Mouse (Mus musculus) cerebellum, postnatal 14 days (tissue): ENCODE results near the gene Nrgn.

Experiments used
- DNase-seq, 2 experiments: peaks; one replicate each; pipeline ENCODE4 v3.0.0; 2021; ENCODE audit warnings: mixed read lengths in 2 of 2

Gene Nrgn

DNA sequence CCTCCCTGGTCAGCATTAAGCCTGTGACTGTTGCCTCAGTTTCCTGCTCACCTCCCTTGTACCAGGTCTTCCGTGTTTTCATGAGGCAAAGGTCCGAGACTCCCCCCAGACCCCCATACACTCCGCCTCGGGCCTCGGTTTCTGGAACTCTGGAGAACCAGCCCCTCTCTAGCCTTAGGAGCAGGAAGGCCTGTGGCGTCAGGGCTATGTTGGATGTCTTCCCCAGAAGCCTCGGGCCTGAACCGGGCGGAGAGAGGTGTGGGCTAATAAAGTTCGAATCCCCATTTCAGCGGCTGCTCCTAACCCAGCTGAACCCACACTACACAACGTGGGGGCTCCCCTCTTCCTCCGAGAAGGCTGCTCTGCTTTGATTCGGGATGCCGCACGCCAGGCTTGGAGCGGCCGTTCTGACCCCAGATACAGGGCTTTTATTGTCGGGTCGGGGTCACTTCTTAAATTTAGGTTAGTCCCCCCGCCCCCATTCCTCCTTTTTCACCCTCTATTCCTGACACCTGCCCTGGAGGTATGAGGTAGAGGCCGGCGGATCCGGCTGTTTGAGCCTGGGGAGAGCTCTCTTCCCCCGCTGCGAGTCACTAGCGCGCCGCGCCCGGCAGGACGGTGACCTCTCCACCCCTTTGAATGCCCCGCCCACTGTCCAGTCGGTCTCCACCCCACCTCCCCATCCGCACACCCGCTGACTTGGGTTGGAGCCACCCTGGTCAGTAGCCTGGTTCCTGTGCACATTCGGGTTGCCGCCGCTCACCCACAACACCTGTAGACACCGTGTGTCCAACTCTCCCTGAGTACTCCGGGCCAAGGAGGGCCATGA, 25.1 kb downstream of the Nrgn start, which contains the start of gene Esam:
Gene Esam (plus strand): TSS at position 683 of the 829 bp plus-strand sequence.
- DNase-seq: peak; percentile 28 to 43

DNA sequence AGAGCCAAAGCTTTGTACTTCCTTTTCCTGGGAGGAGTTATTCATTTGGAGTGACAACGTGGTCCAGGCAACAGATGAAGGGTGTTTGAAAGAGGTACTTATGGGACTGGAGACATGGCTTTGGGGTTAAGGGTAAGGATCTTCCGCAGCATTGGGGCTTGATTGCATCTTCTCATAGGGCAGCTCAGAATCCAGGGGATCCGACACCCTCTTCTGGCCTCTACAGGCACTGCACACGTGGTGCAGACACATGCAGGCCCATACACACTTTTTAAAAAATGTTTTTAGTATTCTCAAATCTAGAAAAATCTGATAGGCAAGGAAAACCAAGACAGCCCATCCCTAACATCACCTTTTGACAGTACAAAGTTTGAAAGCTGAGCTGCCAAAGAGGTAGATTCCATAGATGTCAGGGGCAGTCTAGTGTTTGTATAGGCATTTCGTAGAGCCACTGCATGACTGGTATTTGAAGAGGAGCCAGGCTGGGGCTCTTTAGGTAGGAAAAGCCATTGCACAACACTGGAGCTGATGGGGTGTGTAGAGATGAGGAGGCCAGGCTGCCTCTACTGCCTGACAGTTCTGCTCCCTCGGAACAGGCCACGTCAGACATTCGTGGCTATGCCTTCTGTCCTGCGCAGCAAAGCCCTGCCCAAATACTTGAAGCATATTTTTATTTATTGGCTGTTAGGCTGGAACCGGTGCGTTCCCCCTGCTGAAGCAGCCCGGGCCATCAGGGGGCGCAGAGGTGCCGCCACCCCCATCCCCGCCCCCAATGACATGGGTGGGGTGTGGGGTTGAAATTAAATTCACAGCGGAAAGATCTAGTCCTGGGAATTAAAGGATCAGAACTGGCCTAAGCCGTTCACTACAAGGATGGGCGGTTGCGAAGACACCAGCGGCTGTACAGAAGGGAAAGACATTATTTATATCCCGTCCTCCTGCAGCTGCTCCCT, 26.0 kb downstream of the Nrgn start:
- peak in 1 of 2 experiments; percentile 5 for DNase-seq

DNA sequence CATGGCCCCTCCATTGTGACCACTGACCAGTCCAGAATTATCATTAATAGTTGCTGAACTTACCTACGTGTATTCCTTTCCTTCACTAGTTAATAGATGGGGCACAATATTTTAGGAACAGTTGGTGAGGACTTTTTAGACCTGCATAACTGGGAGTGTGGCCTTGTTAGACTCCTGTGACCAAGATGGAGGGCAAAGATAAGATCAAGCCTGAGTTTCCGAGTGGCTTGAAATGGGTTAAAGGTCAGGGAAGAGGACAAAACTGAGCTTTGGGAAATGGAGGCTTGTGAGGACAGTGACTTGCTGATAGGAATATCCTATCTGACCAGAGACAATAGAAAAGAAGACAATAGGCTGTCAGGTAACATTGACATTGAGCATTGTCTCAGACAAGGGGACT, 27.2 kb downstream of the Nrgn start:
- no peak for DNase-seq

DNA sequence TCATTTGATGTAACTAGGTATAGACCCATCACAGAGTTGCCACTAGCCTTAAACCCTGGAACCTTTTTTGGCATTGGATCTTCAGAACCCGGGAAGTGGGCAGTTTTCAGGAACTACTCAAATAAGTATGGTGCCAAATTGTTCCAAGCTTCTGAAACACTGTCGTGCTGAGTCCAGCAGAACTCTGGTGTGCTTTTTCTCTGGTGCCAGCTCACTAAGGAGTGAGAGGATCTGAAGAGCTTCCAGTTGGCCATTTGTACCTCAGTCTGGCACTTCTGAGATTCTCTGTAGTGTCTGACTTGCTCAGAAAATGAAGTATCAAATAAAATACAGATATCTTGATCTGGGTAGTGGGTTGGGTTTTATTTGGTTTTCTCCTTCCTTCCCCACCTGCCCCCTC, 32.7 kb downstream of the Nrgn start:
- DNase-seq: peak in 1 of 2 experiments; percentile 41

DNA sequence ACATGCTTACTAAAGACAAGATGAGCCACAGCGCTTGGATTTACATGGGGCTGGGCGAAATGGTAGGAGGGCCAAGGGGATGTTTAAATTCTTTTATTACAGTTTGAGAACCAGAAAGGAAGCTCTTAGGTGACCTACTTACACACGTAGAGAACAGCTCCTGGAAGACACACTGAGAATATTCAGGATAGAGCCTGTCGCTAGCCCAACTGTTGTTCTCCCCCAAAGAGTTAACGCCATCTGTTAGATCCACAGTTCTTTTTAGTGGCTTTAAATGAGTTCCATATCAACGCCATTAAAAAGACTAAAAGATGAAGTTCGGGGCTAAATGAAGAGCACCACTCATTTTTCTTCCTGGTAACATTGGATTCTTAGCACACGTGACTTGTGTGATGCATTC, 33.7 kb downstream of the Nrgn start:
- peak in 1 of 2 experiments; percentile 53 for DNase-seq

DNA sequence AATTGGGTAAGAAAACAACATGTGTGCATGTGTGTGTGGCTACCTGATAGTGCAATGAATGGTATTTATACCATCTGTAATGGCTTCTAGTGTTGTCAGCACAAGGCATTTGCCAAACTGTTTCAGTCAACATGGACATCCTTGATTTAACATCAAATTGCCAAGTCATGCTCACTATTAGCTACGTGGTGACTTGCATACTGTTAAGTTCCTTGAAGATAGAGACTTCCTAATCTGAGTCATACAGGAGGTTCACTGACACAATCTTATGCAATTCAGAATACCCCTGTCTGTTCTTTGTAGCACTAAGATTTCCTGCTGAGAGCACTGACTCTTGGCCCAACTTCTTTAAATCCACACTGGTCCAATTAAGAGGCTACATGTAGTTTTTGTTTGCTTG, 35.2 kb downstream of the Nrgn start:
- DNase-seq: peak in 1 of 2 experiments; percentile 10

DNA sequence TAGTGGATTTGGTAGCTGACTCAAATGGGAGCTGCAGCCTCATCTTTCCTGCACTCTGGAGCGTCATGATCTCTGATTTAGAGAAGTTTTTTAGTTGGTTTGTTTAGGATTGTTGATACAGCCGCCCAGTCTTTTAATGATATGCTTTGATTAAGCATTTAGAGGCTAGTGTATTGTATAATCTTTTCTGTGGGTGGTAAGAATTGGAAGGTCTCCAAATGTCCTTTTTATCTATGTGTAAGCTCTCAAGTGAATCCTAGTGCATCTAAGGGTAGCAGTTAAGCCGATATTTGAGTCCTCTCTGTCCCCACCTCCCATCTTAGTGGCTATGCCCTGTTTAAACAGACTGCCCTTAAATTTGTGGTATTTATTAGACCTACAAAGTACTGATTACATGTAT, 38.2 kb downstream of the Nrgn start:
- no peak for DNase-seq

DNA sequence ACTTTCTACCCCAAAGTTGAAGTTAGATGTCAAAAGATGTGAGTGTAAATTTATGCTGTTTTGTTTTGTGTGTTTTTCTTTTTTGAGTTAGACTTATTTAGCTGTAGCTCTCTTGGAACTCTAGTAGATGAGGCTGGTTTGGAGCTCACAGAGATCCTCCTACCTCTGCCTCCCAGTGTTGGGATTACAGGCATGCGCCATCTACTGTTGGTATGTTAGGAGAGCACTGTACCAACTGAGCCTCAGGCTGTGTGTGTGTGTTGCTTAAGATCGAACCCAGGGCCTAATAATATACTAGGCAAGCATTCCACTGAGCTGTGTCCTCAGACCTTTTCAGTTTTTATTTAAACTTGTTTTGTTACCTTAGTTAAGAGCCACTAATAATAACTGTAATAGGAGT, 40.6 kb downstream of the Nrgn start:
- no peak for DNase-seq

DNA sequence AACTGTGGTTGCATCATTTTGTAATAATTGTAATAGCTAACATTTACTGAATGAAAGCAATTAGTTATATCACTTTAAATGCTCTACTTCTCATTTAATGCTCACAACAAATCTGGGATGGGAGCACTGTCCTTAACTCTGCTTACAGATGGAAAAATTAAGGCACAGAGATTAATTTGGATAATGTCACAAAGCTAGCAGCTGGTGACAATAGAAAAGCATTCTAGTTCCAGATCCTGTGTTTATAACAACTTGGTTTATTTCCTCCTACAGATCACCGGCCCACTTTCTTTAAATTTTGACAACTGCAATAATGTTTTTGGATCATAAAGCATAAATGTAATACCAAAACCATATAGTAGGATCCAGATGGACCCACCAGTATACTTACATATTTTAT, 46.7 kb downstream of the Nrgn start:
- DNase-seq: no peak

DNA sequence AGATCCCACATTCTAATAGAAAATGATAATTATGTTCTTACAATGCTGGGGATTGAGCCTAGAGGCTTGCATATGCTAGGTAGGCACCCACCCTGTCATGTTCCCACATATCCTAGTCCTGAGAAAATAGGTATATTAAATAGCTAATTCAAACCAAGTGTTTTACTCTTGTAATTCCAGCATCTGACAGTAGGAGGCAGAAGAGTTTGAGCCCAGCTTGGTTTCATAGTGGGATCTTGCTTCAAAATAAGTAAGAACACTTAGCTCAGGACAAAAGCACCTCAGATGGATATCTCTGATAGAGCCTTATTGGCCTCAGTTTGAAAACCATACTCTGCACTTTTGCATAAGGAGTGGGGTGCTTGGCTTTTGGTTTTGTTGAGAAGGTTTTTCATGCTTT, 48.4 kb downstream of the Nrgn start:
- DNase-seq: no peak

DNA sequence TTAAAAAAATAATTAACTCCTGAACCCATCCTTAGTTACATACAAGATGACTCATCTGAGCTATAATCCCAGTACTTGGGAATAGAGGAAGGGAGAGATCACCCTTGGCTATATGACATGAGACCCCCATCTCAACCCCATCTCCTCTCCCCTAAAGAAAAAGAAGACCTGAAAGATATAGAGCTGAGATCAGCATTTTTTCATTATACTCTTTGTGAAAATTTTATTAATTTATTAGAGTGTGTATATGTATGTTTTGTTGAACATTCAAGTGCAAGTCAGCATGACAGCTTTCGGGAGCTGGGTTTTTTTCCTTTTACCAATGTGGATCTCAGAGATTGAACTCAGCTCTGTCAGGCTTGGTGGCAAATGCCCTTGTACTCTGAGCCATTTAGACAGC, 51.5 kb downstream of the Nrgn start:
- no peak for DNase-seq

DNA sequence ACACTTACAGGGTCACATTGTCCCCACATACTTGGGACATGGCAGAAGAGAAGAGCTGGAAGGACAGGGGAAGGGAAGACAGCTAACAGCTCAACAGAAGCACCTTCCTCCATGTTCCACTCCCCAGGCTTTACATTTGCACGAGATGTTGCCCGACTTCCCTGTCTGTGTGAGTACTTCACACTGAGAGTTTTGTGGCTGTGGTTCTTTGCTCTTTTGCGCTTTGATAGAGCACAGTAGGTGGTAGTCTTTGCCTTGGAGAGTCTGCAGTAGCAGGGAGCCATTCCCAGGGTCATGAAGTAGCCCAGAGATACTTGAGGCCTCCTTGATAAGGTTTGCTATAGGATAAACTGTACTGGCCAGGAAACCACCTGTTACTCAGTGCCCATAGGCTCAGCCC, 52.5 kb downstream of the Nrgn start:
- no peak for DNase-seq

DNA sequence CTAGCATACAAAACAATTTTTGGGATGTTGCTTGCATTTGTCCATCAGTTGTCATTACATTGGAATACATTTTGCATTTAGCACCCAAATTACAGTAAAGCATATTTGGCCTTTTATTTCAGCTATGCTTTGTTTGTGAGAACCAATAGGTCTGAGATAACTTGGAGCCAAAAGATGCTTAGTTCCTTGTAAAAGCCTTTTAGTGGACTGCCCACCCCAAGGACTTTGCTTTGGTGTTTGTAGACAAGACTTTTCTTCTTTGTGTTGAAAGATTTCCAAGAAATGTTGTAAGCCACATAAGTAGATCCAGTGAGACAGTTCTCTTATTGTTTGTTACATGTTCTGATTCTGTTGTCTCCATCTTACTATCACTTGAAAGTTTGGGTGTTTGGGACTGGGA, 56.4 kb downstream of the Nrgn start:
- DNase-seq: no peak

DNA sequence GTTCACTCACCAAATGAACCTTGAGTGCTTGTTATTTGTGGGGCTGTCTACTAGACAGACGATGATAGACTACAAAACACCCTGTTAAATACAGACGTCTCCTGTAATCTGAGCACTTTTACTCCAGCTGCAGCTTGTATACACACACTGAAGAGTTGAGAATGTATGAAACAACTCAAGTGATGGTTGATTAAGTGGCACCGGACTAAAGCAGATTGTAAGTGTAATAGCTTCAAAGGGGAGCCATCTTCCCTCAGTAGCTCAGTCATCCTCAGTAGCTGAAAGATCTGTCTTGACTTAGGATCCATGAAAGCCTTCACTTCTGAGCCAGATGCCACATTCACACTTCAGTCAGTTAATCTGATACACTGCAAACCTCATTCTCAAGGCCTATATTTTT, 56.9 kb downstream of the Nrgn start:
- DNase-seq: no peak
